Mouse (Mus musculus) gastrocnemius, adult 18-20 months (tissue): ENCODE data around the gene Gpr153. TPM values are rescaled to one million over a fixed set of nuclear protein-coding genes. Genes with fewer than 3 reads are reported as not detected.

Experiments
- DNase-seq: peaks from one replicate; pipeline ENCODE4 v3.0.0; 2021; ENCODE audit warnings: low spot score
- total RNA-seq, 2 experiments: library from RNA; stranded (reverse); gene quantifications; 2 replicates each; pipeline ENCODE4 v1.2.3; 2021

The Gpr153 gene
- total RNA-seq, 2 experiments from 2014 or later, result 3.4 to 4.5 TPM

- no peak for DNase-seq
These were observed 13.5 kb downstream of the Gpr153 start for GRCm38 (mm10) chr4:152287317-152288120.

- no peak for DNase-seq
These were observed 14.4 kb downstream of the Gpr153 start for GRCm38 (mm10) chr4:152288398-152288945.

GRCm38 (mm10) chr4:152290385-152290784 lies 16.4 kb downstream of the Gpr153 start:
- DNase-seq, result no peak

GRCm38 (mm10) chr4:152290991-152291390 lies 17.0 kb downstream of the Gpr153 start:
- no peak for DNase-seq

GRCm38 (mm10) chr4:152291562-152291961 lies 17.5 kb downstream of the Gpr153 start, which contains the start of gene Hes3:
Gene Hes3, minus strand, starts transcription at chr4:152291662.
- no peak for DNase-seq

- DNase-seq, result no peak
These were observed 18.2 kb downstream of the Gpr153 start for GRCm38 (mm10) chr4:152292102-152292765.

GRCm38 (mm10) chr4:152294188-152294929 lies 20.3 kb downstream of the Gpr153 start:
- no peak for DNase-seq

- DNase-seq, result no peak
These were observed 21.9 kb downstream of the Gpr153 start for GRCm38 (mm10) chr4:152295916-152296315.

GRCm38 (mm10) chr4:152296371-152296770 lies 22.3 kb downstream of the Gpr153 start:
- no peak for DNase-seq

GRCm38 (mm10) chr4:152296874-152297861 lies 23.1 kb downstream of the Gpr153 start, which contains the start of gene Icmt:
Gene Icmt, plus strand, starts transcription at chr4:152297227.
- DNase-seq, result peak; percentile 99

GRCm38 (mm10) chr4:152298836-152299235 lies 24.8 kb downstream of the Gpr153 start:
- no peak for DNase-seq

GRCm38 (mm10) chr4:152300375-152300774 lies 26.3 kb downstream of the Gpr153 start:
- DNase-seq, result no peak

GRCm38 (mm10) chr4:152302012-152302411 lies 28.0 kb downstream of the Gpr153 start:
- no peak for DNase-seq

GRCm38 (mm10) chr4:152303172-152303571 lies 29.1 kb downstream of the Gpr153 start:
- DNase-seq, result no peak

GRCm38 (mm10) chr4:152304685-152305084 lies 30.7 kb downstream of the Gpr153 start:
- DNase-seq, result no peak

GRCm38 (mm10) chr4:152305991-152306390 lies 32.0 kb downstream of the Gpr153 start:
- no peak for DNase-seq

- DNase-seq, result no peak
These were observed 33.5 kb downstream of the Gpr153 start for GRCm38 (mm10) chr4:152307542-152307941.

- DNase-seq, result no peak
These were observed 38.2 kb downstream of the Gpr153 start for GRCm38 (mm10) chr4:152312186-152312585.

- DNase-seq, result no peak
These were observed 39.2 kb downstream of the Gpr153 start for GRCm38 (mm10) chr4:152313211-152313632.

- DNase-seq, result no peak
These were observed 39.9 kb downstream of the Gpr153 start for GRCm38 (mm10) chr4:152313934-152314333.
